Mouse (Mus musculus) liver, embryonic 12.5 days (tissue): ENCODE data around the gene Usp36. TPM values are rescaled to one million over a fixed set of nuclear protein-coding genes. Genes with fewer than 3 reads are reported as not detected.
"Not testable (repeated sequence)": the region's sequence is repeated elsewhere in the genome, so short reads cannot be mapped to it uniquely, and the experiment has no call there.

ENCODE experiments used
- ATAC-seq: fragments of 200-750 bp; cut with Nextera tagmentation; 2 replicates; pipeline ENCODE4 v1.8.0; 2017; ENCODE audit warnings: moderate number of reproducible peaks, mild to moderate bottlenecking, moderate library complexity
- H3K27ac ChIP-seq: fragments of 300-500 bp; sonication (generic); 2 replicates; pipeline ENCODE4 v1.5.1; 2016; ENCODE audit warnings: mild to moderate bottlenecking
- H3K27me3 ChIP-seq: fragments of 300-500 bp; sonication (generic); replicated peaks from 2 replicates; pipeline ENCODE4 v1.6.1; 2016; ENCODE audit warnings: mild to moderate bottlenecking, moderate library complexity
- H3K36me3 ChIP-seq: fragments of 300-500 bp; sonication (generic); 2 replicates; pipeline ENCODE4 v1.6.1; 2016; ENCODE audit warnings: mild to moderate bottlenecking, moderate library complexity
- H3K4me1 ChIP-seq: fragments of 300-500 bp; sonication (generic); 2 replicates; pipeline ENCODE4 v1.6.1; 2016
- H3K4me2 ChIP-seq: fragments of 300-500 bp; sonication (generic); 2 replicates; pipeline ENCODE4 v1.6.1; 2016; ENCODE audit warnings: mild to moderate bottlenecking, moderate library complexity
- H3K4me3 ChIP-seq: fragments of 300-500 bp; sonication (generic); 2 replicates; pipeline ENCODE4 v1.5.1; 2016; ENCODE audit warnings: mild to moderate bottlenecking, moderate library complexity
- H3K9ac ChIP-seq: fragments of 300-500 bp; sonication (generic); 2 replicates; pipeline ENCODE4 v1.6.1; 2016; ENCODE audit warnings: mild to moderate bottlenecking, moderate library complexity
- H3K9me3 ChIP-seq: fragments of 300-500 bp; sonication (generic); replicated peaks from 2 replicates; pipeline ENCODE4 v1.6.1; 2016; ENCODE audit warnings: mild to moderate bottlenecking, moderate library complexity
- WGBS: fragments of 180-500 bp; shearing (Covaris S2); methylation state at CpG from one replicate; pipeline ENCODE4 v1.1.7; 2016; ENCODE audit not compliant: insufficient replicate concordance; 5-methylcytosine and 5-hydroxymethylcytosine counted together
- polyA plus RNA-seq: library from polyadenylated mRNA; unstranded; fragments of >200 nt; fragmentation: Nextera tagmentation; extraction: Ambion mirVana; gene quantifications from 2 replicates; pipeline ENCODE4 v1.2.1, GENCODE M21; 2016

Gene Usp36
- polyA plus RNA-seq, 1 experiment from 2014 or later: 14.3 TPM

DNA sequence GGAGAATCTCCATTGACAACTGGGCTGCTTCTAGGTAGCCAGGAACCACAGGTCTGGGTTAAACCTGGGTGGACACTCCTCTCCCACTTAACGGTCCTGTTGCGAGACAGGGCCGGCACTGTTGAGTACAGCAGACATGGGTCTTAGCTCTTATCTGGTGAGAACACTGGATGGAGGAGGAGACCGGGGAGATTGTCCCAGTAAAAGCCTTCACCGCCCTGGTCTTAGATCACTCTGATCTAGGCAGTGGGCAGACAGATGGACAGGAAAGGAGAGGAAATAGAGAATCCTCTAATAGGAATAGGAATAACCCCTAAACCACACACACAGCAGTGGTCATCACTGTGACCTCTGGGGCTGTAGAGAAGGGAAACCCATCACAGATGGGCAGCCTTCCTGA is 33.9 kb upstream of the Usp36 start:
- Histone ChIP-seq H3K4me3 (no peak overlapping the region), H3K4me1 (peaks cover 13% of the 10 kb centered on the region; the same call in 1 of the 2 replicates), H3K4me2 (no peak overlapping the region), H3K9ac (no peak overlapping the region), H3K9me3 (no peaks in the 10 kb centered on the region), H3K27me3 (no peaks in the 10 kb centered on the region), H3K36me3 (no peaks in the 10 kb centered on the region), H3K27ac (no peak overlapping the region)
- WGBS: 25% methylated on average over 5 of the region's 5 CpGs
- no peak for ATAC-seq

DNA sequence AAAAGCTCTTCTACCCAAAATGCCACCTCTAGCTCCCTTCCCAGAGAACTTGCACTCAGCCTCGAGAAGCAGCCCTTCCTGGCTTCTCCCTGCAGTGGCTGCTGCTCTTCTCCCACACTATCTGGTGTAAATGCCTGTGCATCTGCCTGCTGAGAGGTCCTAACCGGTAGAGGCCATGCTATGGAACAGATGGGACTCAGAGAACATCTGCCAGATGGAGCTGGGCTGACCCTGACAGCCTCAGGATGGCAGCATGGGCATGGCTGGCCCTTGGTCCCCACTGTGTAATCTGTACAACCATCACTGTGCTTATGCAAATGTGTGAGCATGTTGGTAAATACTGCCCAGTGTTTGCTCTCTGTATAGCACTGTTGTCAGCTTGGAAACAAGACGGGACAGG is 32.6 kb upstream of the Usp36 start:
- Histone ChIP-seq H3K4me3 (no peak overlapping the region), H3K36me3 (no peaks in the 10 kb centered on the region), H3K27ac (no peak overlapping the region), H3K9me3 (no peaks in the 10 kb centered on the region), H3K4me2 (no peak overlapping the region), H3K27me3 (no peaks in the 10 kb centered on the region), H3K9ac (no peak overlapping the region), H3K4me1 (peaks cover 13% of the 10 kb centered on the region; the same call in 1 of the 2 replicates)
- ATAC-seq: no peak
- whole genome bisulfite sequencing: 37% methylated on average over 3 of the region's 3 CpGs

DNA sequence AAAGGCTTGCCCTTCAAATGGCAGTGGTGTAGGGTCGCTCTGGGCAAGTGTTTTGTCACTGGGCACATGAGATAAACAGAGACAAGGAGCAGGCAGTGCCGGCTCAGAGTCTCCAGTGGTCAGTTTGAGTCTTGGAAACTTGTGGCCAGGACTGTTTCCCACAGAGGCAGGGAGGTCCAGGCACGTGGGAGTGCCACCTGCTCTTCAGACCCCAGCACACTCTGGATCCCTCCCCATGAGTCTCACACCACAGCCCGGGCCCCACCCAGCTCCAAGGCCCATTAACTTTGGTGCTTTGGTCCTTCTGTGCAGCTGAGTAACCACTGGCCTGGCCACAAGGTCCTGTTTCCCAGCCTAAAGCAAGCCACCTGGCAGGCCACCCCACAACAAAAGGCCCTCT is 31.9 kb upstream of the Usp36 start:
- Histone ChIP-seq H3K27me3 (no peaks in the 10 kb centered on the region), H3K9me3 (no peaks in the 10 kb centered on the region), H3K9ac (no peak overlapping the region), H3K4me1 (peaks cover 8% of the 10 kb centered on the region), H3K36me3 (no peaks in the 10 kb centered on the region), H3K27ac (no peak overlapping the region), H3K4me2 (no peak overlapping the region), H3K4me3 (no peak overlapping the region)
- no peak for ATAC-seq
- 49% methylated on average over 4 of the region's 4 CpGs for WGBS

DNA sequence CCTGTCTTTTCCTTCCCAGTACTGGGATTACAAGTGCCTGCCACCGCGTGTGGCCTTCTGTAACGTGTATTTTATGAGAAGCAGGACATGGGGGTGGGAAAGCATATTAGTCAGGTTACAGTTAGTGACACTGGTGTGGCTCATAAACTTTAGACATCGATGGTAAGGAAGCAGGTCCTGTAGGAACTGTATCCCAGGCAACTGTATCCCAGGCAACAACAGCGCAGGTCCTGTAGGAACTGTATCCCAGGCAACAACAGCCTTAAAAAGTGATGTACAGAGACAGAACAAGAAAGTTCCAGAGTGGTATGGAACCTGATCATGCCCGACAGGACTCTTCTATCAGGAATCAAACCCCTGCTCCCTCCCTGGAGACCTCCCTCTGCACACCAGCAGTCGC is 31.5 kb upstream of the Usp36 start:
- Histone ChIP-seq H3K9me3 (no peaks in the 10 kb centered on the region), H3K4me1 (peaks cover 11% of the 10 kb centered on the region), H3K9ac (no peak overlapping the region), H3K27ac (no peak overlapping the region), H3K36me3 (no peaks in the 10 kb centered on the region), H3K4me2 (no peak overlapping the region), H3K27me3 (no peaks in the 10 kb centered on the region), H3K4me3 (no peak overlapping the region)
- 64% methylated on average over 7 of the region's 7 CpGs for WGBS
- no peak for ATAC-seq

DNA sequence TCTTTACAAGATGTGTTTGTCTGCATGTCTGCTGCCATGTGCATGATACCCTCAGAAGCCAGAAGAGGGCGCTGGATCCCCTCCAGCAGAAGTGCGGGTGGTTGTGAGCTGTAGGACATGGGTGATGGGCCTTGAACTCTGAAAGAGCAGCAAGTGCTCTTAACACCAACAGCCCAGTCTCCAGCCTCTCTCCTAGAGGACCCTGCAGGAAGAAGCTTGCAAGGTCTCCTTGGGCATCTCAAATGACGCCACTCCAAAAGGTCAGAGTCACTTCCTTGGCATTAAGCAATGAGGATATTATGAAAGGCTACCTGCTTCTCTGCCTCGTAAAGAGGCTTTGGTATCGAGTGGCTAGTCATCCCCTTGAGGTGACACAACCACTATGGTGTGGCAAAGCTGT is 28.6 kb upstream of the Usp36 start:
- ATAC-seq: no peak
- Histone ChIP-seq H3K27me3 (no peaks in the 10 kb centered on the region), H3K36me3 (no peaks in the 10 kb centered on the region), H3K4me1 (peaks cover 13% of the 10 kb centered on the region), H3K9me3 (no peaks in the 10 kb centered on the region), H3K4me3 (no peak overlapping the region), H3K9ac (no peak overlapping the region), H3K27ac (no peak overlapping the region), H3K4me2 (no peak overlapping the region)
- 44% methylated on average over 5 of the region's 5 CpGs for WGBS

DNA sequence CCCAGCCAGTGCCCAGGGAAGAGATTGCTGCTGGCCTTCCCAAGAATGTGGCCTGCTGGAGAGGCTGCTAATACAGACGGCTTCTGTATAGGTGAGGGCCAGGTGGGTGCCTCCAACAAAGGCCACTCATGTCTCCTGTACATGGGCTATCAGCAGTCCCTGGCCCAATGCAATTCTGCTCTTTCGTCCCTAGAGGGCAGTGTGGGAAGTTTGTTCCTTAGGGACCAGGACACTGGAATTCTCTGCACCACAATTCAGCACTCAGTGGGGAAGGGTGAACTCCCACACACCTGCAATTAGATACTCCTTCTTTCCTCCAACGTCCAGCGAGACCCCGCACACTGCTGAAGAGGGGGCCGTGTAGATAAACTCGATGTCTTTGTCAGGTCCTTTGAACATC is 27.1 kb upstream of the Usp36 start:
- Histone ChIP-seq H3K9me3 (no peaks in the 10 kb centered on the region), H3K4me3 (no peak overlapping the region), H3K4me2 (no peak overlapping the region), H3K27ac (no peak overlapping the region), H3K9ac (no peak overlapping the region), H3K27me3 (no peaks in the 10 kb centered on the region), H3K4me1 (peaks cover 20% of the 10 kb centered on the region), H3K36me3 (no peaks in the 10 kb centered on the region)
- WGBS: 10% methylated on average over 7 of the region's 7 CpGs
- ATAC-seq: peak; percentile 40; the same call in 1 of the 2 replicates

DNA sequence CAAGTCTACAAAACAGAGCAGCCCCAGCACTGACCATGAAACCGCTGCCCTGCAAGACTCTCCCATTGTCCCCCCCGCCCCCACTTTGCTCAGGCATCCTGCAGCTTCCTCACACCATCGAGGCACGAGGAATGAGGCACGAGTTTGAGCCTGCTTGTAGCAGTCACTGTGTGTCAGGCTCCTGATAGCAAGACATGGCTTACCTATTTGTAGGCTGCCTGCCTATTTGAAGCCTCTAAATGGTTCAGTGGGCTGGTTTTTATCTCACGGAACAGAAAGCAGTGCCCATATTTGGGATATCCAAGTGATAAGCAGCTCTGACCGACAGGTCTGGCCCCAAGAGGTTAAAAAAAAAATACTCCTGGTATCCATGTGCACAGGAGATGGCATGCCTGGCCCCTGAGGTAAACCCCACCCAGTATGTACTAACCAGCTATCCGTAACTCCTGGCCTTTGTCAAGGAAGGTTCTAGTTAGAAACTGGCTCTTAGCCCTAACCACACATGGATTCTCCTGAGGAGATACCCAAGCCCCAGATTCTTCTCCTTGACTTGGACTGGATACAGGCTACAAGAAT is 26.3 kb upstream of the Usp36 start:
- 42% methylated on average over 8 of the region's 8 CpGs for WGBS
- ATAC-seq: peak; percentile 54; the same call in 1 of the 2 replicates

DNA sequence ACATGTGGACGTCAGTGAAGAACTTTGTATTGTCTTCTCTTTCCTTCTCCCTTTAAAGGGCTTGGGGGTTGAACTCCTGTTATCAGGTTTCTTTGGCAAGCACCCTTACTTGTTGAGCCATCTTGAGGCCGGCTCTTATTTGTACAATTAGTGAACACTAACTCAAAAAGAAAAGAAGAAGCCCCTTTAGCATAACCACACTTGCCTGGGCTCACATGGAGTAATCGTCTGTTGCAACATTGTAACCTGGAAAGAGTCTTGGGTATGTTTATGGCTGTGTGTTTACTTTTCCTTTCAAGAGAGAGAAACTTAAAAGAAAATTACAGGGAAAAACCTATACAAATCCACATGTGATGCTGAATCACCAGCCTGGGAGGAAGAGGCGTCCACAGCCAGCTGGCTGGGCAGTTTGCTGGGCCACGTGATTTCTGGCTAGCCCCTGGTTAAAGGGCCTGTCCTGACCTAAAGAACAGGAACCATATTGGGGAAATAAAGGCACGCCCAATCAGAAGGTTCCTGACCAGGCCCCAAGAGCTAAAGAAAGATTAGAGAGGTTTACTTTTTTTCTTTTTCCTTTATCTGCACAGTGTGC is 22.2 kb upstream of the Usp36 start:
- Histone ChIP-seq H3K36me3 (peaks cover 18% of the 10 kb centered on the region), H3K9ac (no peak overlapping the region), H3K9me3 (no peaks in the 10 kb centered on the region), H3K4me3 (no peak overlapping the region), H3K27ac (no peak overlapping the region), H3K27me3 (no peaks in the 10 kb centered on the region), H3K4me2 (no peak overlapping the region), H3K4me1 (peaks cover 21% of the 10 kb centered on the region)
- 58% methylated on average over 6 of the region's 6 CpGs for WGBS
- ATAC-seq: no peak

More for the DNA sequence above, 26.3 kb upstream of the Usp36 start:
- Histone ChIP-seq H3K9ac (no peak overlapping the region), H3K27me3 (no peaks in the 10 kb centered on the region), H3K4me1 (peaks cover 21% of the 10 kb centered on the region), H3K4me2 (no peak overlapping the region), H3K27ac (no peak overlapping the region), H3K36me3 (no peaks in the 10 kb centered on the region), H3K9me3 (no peaks in the 10 kb centered on the region), H3K4me3 (no peak overlapping the region)

DNA sequence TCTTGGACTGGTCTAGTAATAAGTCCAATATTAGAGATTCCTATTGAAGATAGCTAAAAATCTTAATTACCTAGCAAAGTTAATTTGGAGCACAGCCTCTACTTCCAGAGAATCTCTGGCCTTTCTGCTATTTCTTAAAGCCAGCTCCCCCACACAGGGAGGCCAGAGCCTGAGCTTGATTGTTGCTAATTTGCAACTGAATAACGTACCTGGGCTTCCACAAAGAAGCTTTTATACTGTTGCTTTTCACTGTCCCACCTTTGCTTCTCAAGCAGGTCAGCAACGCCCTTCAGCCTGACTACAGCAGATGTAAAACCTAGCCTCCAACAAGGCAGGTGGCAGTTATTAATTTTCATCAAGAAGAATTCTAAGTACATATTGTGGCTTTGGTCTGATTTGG is 17.9 kb upstream of the Usp36 start:
- H3K27me3 ChIP-seq, H3K4me2 ChIP-seq, H3K27ac ChIP-seq, H3K4me1 ChIP-seq, H3K9ac ChIP-seq, H3K9me3 ChIP-seq, H3K4me3 ChIP-seq, ATAC-seq: not testable (repeated sequence)
- WGBS: 69% methylated on average over 2 of the region's 2 CpGs
- peaks cover 18% of the 10 kb centered on the region for H3K36me3 ChIP-seq

DNA sequence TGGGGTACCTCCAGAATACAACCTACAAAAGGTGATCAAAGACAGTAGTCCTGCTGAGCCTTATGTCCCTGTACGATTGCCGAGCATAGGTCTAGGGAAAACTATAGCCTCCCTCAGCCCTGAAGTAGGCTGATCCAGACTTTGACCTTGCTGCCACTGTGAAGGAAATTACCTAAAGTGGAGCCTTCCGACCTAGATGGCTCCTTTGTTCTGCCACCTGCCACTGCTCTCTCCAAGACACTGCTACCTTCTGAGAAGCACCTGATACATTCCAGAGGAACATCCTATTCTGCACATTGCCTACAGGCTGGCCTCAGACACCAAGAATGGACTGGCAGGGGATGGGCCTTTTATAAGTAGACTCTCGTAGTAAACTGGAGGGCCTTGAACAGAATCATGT is 13.9 kb upstream of the Usp36 start:
- not testable (repeated sequence) for H3K27ac ChIP-seq, H3K4me1 ChIP-seq, ATAC-seq, H3K9me3 ChIP-seq, H3K27me3 ChIP-seq, H3K4me3 ChIP-seq, H3K4me2 ChIP-seq, H3K9ac ChIP-seq, H3K36me3 ChIP-seq
- WGBS: 61% methylated on average over 4 of the region's 4 CpGs

DNA sequence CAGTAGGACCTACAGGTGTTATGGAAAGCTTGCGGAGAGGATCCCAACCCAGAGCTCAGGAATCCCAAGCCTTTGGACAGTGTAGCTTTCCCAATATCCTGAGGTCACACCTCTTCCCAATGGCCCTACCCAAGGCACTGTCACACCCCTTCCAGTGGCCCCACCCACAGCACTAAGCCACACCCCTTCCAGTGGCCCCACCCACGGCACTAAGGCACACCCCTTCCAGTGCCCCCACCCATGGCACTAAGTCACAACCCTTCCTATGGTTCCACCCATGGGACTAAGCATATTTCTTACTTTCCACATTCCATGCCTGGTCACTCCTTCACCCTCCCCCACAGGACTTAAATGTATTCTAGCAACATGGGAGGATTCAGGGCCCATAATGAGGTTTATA is 8.8 kb upstream of the Usp36 start:
- no peak overlapping the region for H3K4me3 ChIP-seq
- H3K27ac ChIP-seq: no peak overlapping the region
- peak; percentile 72 for ATAC-seq
- WGBS: 58% methylated on average over 2 of the region's 2 CpGs
- H3K4me1 ChIP-seq: peaks cover 7% of the 10 kb centered on the region
- no peaks in the 10 kb centered on the region for H3K9me3 ChIP-seq
- peaks cover 25% of the 10 kb centered on the region for H3K27me3 ChIP-seq
- H3K4me2 ChIP-seq: no peak overlapping the region
- no peak overlapping the region for H3K9ac ChIP-seq
- no peaks in the 10 kb centered on the region for H3K36me3 ChIP-seq

DNA sequence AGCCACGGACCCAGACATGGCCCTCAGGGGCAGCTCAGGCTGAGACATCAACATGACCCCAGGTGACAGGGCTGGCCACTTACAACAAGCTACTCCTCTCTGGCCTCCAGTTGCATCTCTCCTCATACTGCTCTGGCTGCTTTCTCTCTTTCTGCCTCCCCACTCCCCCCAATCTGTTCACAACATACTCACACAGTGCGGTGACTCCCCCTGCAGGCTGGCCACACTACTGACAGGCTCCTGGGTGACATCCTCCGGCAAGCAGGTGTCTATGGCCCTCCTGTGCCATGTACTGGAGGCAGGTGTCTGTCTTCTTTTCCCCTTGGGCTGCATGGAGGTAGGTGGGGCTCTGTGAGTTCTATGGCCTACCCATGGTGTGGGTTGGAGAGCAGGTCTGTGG is 7.9 kb upstream of the Usp36 start:
- WGBS: 59% methylated on average over 3 of the region's 3 CpGs
- Histone ChIP-seq H3K27ac (no peak overlapping the region), H3K36me3 (no peaks in the 10 kb centered on the region), H3K4me1 (peaks cover 7% of the 10 kb centered on the region), H3K9me3 (no peaks in the 10 kb centered on the region), H3K9ac (no peak overlapping the region), H3K27me3 (peaks cover 31% of the 10 kb centered on the region), H3K4me3 (no peak overlapping the region), H3K4me2 (no peak overlapping the region)
- no peak for ATAC-seq

DNA sequence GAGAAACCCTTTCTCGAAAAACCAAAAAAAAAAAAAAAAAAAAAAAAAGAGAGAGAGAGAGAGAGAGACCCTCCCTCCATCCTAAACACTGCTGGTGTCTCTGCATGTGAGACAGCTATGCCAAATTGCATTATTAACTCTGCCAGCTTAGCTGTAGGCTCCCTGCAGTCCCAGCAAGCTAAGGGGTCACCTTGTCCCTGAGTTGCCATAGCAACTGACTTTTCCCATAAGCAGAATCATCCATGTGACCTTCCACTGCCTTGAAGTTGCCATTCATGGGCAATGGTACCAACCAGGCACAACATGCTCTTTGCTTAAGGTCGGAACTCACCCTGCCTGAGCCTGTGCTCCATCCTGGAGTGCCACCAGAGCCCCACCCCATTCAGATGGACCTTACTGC is 5.0 kb upstream of the Usp36 start:
- Histone ChIP-seq H3K9ac (no peak overlapping the region), H3K4me2 (no peak overlapping the region), H3K27me3 (peaks cover 40% of the 10 kb centered on the region), H3K27ac (no peak overlapping the region), H3K9me3 (no peaks in the 10 kb centered on the region), H3K4me3 (no peak overlapping the region), H3K4me1 (peaks cover 14% of the 10 kb centered on the region), H3K36me3 (no peaks in the 10 kb centered on the region)
- 65% methylated on average over 2 of the region's 2 CpGs for WGBS
- ATAC-seq: no peak
